Mouse (Mus musculus) heart, postnatal 0 days (tissue): ENCODE data around the gene Dync1h1. TPM values are rescaled to one million over a fixed set of nuclear protein-coding genes. Genes with fewer than 3 reads are reported as not detected.

Experiments
- ATAC-seq: fragments of 200-750 bp; cut with Nextera tagmentation; 2 replicates; pipeline ENCODE4 v1.8.0; 2017; ENCODE audit warnings: low read depth, moderate number of reproducible peaks, moderate library complexity; ENCODE audit not compliant: insufficient read depth
- DNase-seq: peaks from one replicate; pipeline ENCODE4 v3.0.0-alpha.2; 2016; ENCODE audit warnings: low spot score
- H3K27ac ChIP-seq: fragments of 300-500 bp; sonication (generic); 2 replicates; pipeline ENCODE4 v1.5.1; 2014; ENCODE audit warnings: low read depth, mild to moderate bottlenecking
- H3K27me3 ChIP-seq: fragments of 300-500 bp; sonication (generic); 2 replicates; pipeline ENCODE4 v1.6.1; 2014; ENCODE audit warnings: low read length, mixed read lengths; ENCODE audit not compliant: control insufficient read depth, insufficient read depth
- H3K36me3 ChIP-seq: fragments of 300-500 bp; sonication (generic); replicated peaks from 2 replicates; pipeline ENCODE4 v1.6.1; 2014; ENCODE audit warnings: low read length, mixed read lengths; ENCODE audit not compliant: control insufficient read depth, insufficient read depth
- H3K4me1 ChIP-seq: fragments of 300-500 bp; sonication (generic); 2 replicates; pipeline ENCODE4 v1.6.1; 2014; ENCODE audit warnings: antibody characterized with exemption; ENCODE audit not compliant: control insufficient read depth, insufficient read depth
- H3K4me2 ChIP-seq: fragments of 300-500 bp; sonication (generic); 2 replicates; pipeline ENCODE4 v1.6.1; 2014; ENCODE audit warnings: low read depth, mild to moderate bottlenecking, low read length, moderate library complexity
- H3K4me3 ChIP-seq: fragments of 300-500 bp; sonication (generic); 2 replicates; pipeline ENCODE4 v1.5.1; 2014; ENCODE audit warnings: low read depth, low read length
- H3K9ac ChIP-seq: fragments of 300-500 bp; sonication (generic); replicated peaks from 2 replicates; pipeline ENCODE4 v1.6.1; 2014; ENCODE audit warnings: low read depth, low read length, mixed read lengths
- H3K9me3 ChIP-seq: fragments of 300-500 bp; sonication (generic); replicated peaks from 2 replicates; pipeline ENCODE4 v1.6.1; 2016; ENCODE audit warnings: low read length; ENCODE audit not compliant: control insufficient read depth
- CTCF ChIP-seq: IDR thresholded peaks from 2 replicates; pipeline ENCODE4 v1.5.1; 2016; ENCODE audit warnings: antibody characterized with exemption, control low read depth, low read depth
- EP300 ChIP-seq: IDR thresholded peaks from 2 replicates; pipeline ENCODE4 v1.6.1; 2016; ENCODE audit warnings: antibody characterized with exemption, low read depth
- WGBS: fragments of 180-500 bp; shearing (Covaris S2); extraction: QIAGEN DNeasy Blood & Tissue Kit; methylation state at CpG from one replicate; pipeline ENCODE4 v1.1.7; 2014; 5-methylcytosine and 5-hydroxymethylcytosine counted together
- microRNA-seq: library from miRNA; unstranded; fragments of <30 nt; microRNA quantifications from one replicate; pipeline ENCODE4, GENCODE M21; 2016
- polyA plus RNA-seq: library from polyadenylated mRNA; unstranded; fragments of >200 nt; fragmentation: Nextera tagmentation; extraction: Ambion mirVana; gene quantifications from 2 replicates; pipeline ENCODE4 v1.2.1, GENCODE M21; 2015
- total RNA-seq: library from RNA; depleted of rRNA; stranded (reverse); fragments of >200 nt; gene quantifications from 2 replicates; pipeline ENCODE4 v1.2.3, GENCODE M21; 2014; ENCODE audit warnings: low replicate concordance; rRNA removed

Dync1h1 gene
- total and polyA plus RNA-seq, 2 experiments from 2014 or later: 31.2 to 100 TPM

DNA sequence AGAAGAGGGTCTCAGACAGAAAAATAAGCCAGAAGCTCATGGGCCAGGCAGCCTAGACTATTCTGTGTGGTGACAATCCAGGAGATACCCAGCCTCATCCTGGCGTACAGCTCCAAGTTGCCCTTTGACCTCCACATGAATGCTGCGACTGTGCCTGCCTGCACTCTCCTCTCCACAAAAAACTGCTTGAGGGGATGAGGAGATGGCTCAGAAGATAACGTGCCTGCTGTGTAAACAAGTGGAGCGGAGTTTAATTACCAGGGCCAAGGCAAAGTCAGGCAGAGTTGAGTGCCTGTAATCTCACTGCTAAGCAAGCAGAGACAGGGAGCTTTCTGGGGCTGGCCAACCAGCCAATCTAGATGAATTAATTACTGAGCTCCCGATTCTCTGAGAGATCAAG, 114.8 kb downstream of the Dync1h1 start:
- Histone ChIP-seq H3K4me3 (no peak overlapping the region), H3K4me2 (no peak overlapping the region), H3K27me3 (peaks cover 5% of the 10 kb centered on the region; the same call in 1 of the 2 replicates), H3K9ac (no peak overlapping the region), H3K9me3 (0 out of 2 replicates have a peak, but pooled peaks cover 4% of the 10 kb centered on the region), H3K4me1 (no peaks in the 10 kb centered on the region), H3K36me3 (no peaks in the 10 kb centered on the region), H3K27ac (no peak overlapping the region)
- WGBS: 37% methylated on average over 5 of the region's 5 CpGs
- ATAC-seq (no peak), DNase-seq (no peak)
- TF ChIP-seq CTCF: no peak
- TF ChIP-seq EP300: no peak

Small RNA genes within 50 kb of the gene (microRNA-seq; reads per million reads assigned to microRNA genes)
- not detected for gene Gm27299

Other genes with a start within 250 kb of the Dync1h1 start
- gene Ppp2r5c, start 154.3 kb upstream of the Dync1h1 start, total RNA-seq: 103 and 104 TPM in 2 replicates
- gene Ppp2r5c, start 154.3 kb upstream of the Dync1h1 start, polyA plus RNA-seq: 108 and 118 TPM in 2 replicates
- gene 1700001K19Rik, start 81.2 kb downstream of the Dync1h1 start, total RNA-seq: not detected in 2 replicates
- gene 1700001K19Rik, start 81.2 kb downstream of the Dync1h1 start, polyA plus RNA-seq: 0.16 TPM in 1 of 2 replicates, not detected in the other
- gene Hsp90aa1, start 101.3 kb downstream of the Dync1h1 start, total RNA-seq: 181 and 434 TPM in 2 replicates
- 255 and 258 TPM in 2 replicates for gene Hsp90aa1, start 101.3 kb downstream of the Dync1h1 start, polyA plus RNA-seq
- gene Wdr20, start 136.5 kb downstream of the Dync1h1 start, total RNA-seq: 36.9 and 45.8 TPM in 2 replicates
- gene Wdr20, start 136.5 kb downstream of the Dync1h1 start, polyA plus RNA-seq: 10.7 and 12.1 TPM in 2 replicates
- 3.1 and 7.4 TPM in 2 replicates for gene Mok, start 239.5 kb downstream of the Dync1h1 start, total RNA-seq
- 2.2 and 2.3 TPM in 2 replicates for gene Mok, start 239.5 kb downstream of the Dync1h1 start, polyA plus RNA-seq
- gene Zfp839, start 248.8 kb downstream of the Dync1h1 start, total RNA-seq: 4.1 and 6.3 TPM in 2 replicates
- 2.6 and 3.2 TPM in 2 replicates for gene Zfp839, start 248.8 kb downstream of the Dync1h1 start, polyA plus RNA-seq